Mouse (Mus musculus) hindbrain, embryonic 15.5 days (tissue): Measurements from ENCODE around the gene Kmt5a. TPM values are rescaled to one million over a fixed set of nuclear protein-coding genes. Genes with fewer than 3 reads are reported as not detected.
A peak's percentile ranks its signal among the peaks of the same experiment; 100 is the strongest.
"Not testable (repeated sequence)": the region's sequence is repeated elsewhere in the genome, so short reads cannot be mapped to it uniquely, and the experiment has no call there.

Experiments
- ATAC-seq: fragments of 200-750 bp; cut with Nextera tagmentation; 2 replicates; pipeline ENCODE4 v1.8.0; 2017; ENCODE audit warnings: low read depth, moderate number of reproducible peaks, moderate TSS enrichment; ENCODE audit not compliant: low FRiP score
- H3K27ac ChIP-seq: fragments of 300-500 bp; sonication (generic); replicated peaks from 2 replicates; pipeline ENCODE4 v1.5.1; 2015; ENCODE audit warnings: mild to moderate bottlenecking, inconsistent platforms
- H3K27me3 ChIP-seq: fragments of 300-500 bp; sonication (generic); 2 replicates; pipeline ENCODE4 v1.6.1; 2015; ENCODE audit warnings: control low read depth, inconsistent platforms
- H3K36me3 ChIP-seq: fragments of 300-500 bp; sonication (generic); 2 replicates; pipeline ENCODE4 v1.6.1; 2015; ENCODE audit warnings: control low read depth, inconsistent platforms
- H3K4me1 ChIP-seq: fragments of 300-500 bp; sonication (generic); replicated peaks from 2 replicates; pipeline ENCODE4 v1.6.1; 2015; ENCODE audit warnings: control low read depth, inconsistent platforms
- H3K4me2 ChIP-seq: fragments of 300-500 bp; sonication (generic); 2 replicates; pipeline ENCODE4 v1.6.1; 2015; ENCODE audit warnings: moderate library complexity, mild to moderate bottlenecking, inconsistent platforms
- H3K4me3 ChIP-seq: fragments of 300-500 bp; sonication (generic); 2 replicates; pipeline ENCODE4 v1.5.1; 2015; ENCODE audit warnings: mild to moderate bottlenecking, inconsistent platforms
- H3K9ac ChIP-seq: fragments of 300-500 bp; sonication (generic); 2 replicates; pipeline ENCODE4 v1.6.1; 2015; ENCODE audit warnings: inconsistent platforms
- H3K9me3 ChIP-seq: fragments of 300-500 bp; sonication (generic); 2 replicates; pipeline ENCODE4 v1.6.1; 2016; ENCODE audit warnings: control low read depth, inconsistent platforms
- WGBS: fragments of 180-500 bp; shearing (Covaris S2); methylation state at CpG from one replicate; pipeline ENCODE4 v1.1.7; 2015; 5-methylcytosine and 5-hydroxymethylcytosine counted together
- polyA plus RNA-seq: library from polyadenylated mRNA; unstranded; fragments of >200 nt; fragmentation: Nextera tagmentation; extraction: Ambion mirVana; gene quantifications from 2 replicates; pipeline ENCODE4 v1.2.1, GENCODE M21; 2015

Kmt5a gene
- polyA plus RNA-seq, 1 experiment from 2014 or later: 49.3 TPM

GRCm38 (mm10) chr5:124450051-124450450 lies 10.3 kb downstream of the Kmt5a start:
- Histone ChIP-seq H3K4me3 (no peak overlapping the region), H3K9me3 (no peaks in the 10 kb centered on the region), H3K27me3 (no peaks in the 10 kb centered on the region), H3K27ac (no peak overlapping the region), H3K4me2 (no peak overlapping the region), H3K4me1 (peaks cover 33% of the 10 kb centered on the region), H3K9ac (no peak overlapping the region), H3K36me3 (peaks cover 69% of the 10 kb centered on the region)
- WGBS: 81% methylated on average over 7 of the region's 7 CpGs
- no peak for ATAC-seq

- no peaks in the 10 kb centered on the region for H3K9me3 ChIP-seq
- H3K4me2 ChIP-seq: no peak overlapping the region
- H3K4me1 ChIP-seq: peaks cover 33% of the 10 kb centered on the region
- H3K4me3 ChIP-seq: no peak overlapping the region
- peaks cover 74% of the 10 kb centered on the region for H3K36me3 ChIP-seq
- 89% methylated on average over 16 of the region's 16 CpGs for WGBS
- no peak overlapping the region for H3K27ac ChIP-seq
- H3K27me3 ChIP-seq: no peaks in the 10 kb centered on the region
- ATAC-seq: no peak
- H3K9ac ChIP-seq: no peak overlapping the region
Measured at GRCm38 (mm10) chr5:124450641-124451340, 11.1 kb downstream of the Kmt5a start.

GRCm38 (mm10) chr5:124452494-124453228 lies 12.9 kb downstream of the Kmt5a start:
- Histone ChIP-seq H3K4me1 (peaks cover 17% of the 10 kb centered on the region; the same call in 1 of the 2 replicates), H3K4me3 (no peak overlapping the region), H3K27ac (peak overlapping the region; percentile 45), H3K9ac (no peak overlapping the region), H3K9me3 (no peaks in the 10 kb centered on the region), H3K27me3 (no peaks in the 10 kb centered on the region), H3K4me2 (no peak overlapping the region), H3K36me3 (peaks cover 86% of the 10 kb centered on the region)
- 84% methylated on average over 15 of the region's 15 CpGs for WGBS
- 0 out of 2 replicates have a peak, but pooled peaks have one; percentile 6 for ATAC-seq

- Histone ChIP-seq H3K36me3 (peaks cover 86% of the 10 kb centered on the region), H3K4me3 (no peak overlapping the region), H3K4me2 (no peak overlapping the region), H3K9ac (no peak overlapping the region), H3K4me1 (peaks cover 12% of the 10 kb centered on the region; the same call in 1 of the 2 replicates), H3K27me3 (no peaks in the 10 kb centered on the region), H3K27ac (peak overlapping the region; percentile 45), H3K9me3 (no peaks in the 10 kb centered on the region)
- 67% methylated on average over 13 of the region's 13 CpGs for WGBS
- ATAC-seq: 0 out of 2 replicates have a peak, but pooled peaks have one; percentile 27
Measured at GRCm38 (mm10) chr5:124453339-124454081, 13.8 kb downstream of the Kmt5a start.

GRCm38 (mm10) chr5:124454082-124454419 lies 14.3 kb downstream of the Kmt5a start:
- no peak for ATAC-seq
- Histone ChIP-seq H3K27me3 (no peaks in the 10 kb centered on the region), H3K9ac (no peak overlapping the region), H3K9me3 (no peaks in the 10 kb centered on the region), H3K36me3 (peaks cover 86% of the 10 kb centered on the region), H3K27ac (no peak overlapping the region), H3K4me2 (no peak overlapping the region), H3K4me3 (no peak overlapping the region), H3K4me1 (peaks cover 12% of the 10 kb centered on the region; the same call in 1 of the 2 replicates)
- 88% methylated on average over 1 of the region's 1 CpGs for WGBS

- Histone ChIP-seq H3K9ac (no peak overlapping the region), H3K27me3 (no peaks in the 10 kb centered on the region), H3K36me3 (peaks cover 87% of the 10 kb centered on the region), H3K4me1 (peaks cover 6% of the 10 kb centered on the region; the same call in 1 of the 2 replicates), H3K4me3 (no peak overlapping the region), H3K4me2 (no peak overlapping the region), H3K9me3 (no peaks in the 10 kb centered on the region), H3K27ac (no peak overlapping the region)
- 97% methylated on average over 6 of the region's 6 CpGs for WGBS
- no peak for ATAC-seq
Measured at GRCm38 (mm10) chr5:124456762-124457161, 17.0 kb downstream of the Kmt5a start.

GRCm38 (mm10) chr5:124460922-124461321 lies 21.2 kb downstream of the Kmt5a start:
- peaks cover 76% of the 10 kb centered on the region for H3K36me3 ChIP-seq
- H3K27me3 ChIP-seq, H3K27ac ChIP-seq, H3K4me2 ChIP-seq, H3K4me1 ChIP-seq, ATAC-seq, H3K9me3 ChIP-seq, H3K4me3 ChIP-seq, H3K9ac ChIP-seq: not testable (repeated sequence)
- 97% methylated on average over 14 of the region's 14 CpGs for WGBS

GRCm38 (mm10) chr5:124462297-124463025 lies 22.7 kb downstream of the Kmt5a start:
- Histone ChIP-seq H3K9ac (no peak overlapping the region), H3K27ac (no peak overlapping the region), H3K36me3 (peaks cover 65% of the 10 kb centered on the region), H3K4me2 (no peak overlapping the region), H3K4me3 (no peak overlapping the region), H3K4me1 (no peaks in the 10 kb centered on the region), H3K9me3 (no peaks in the 10 kb centered on the region), H3K27me3 (no peaks in the 10 kb centered on the region)
- ATAC-seq: no peak
- WGBS: 89% methylated on average over 8 of the region's 8 CpGs

GRCm38 (mm10) chr5:124463462-124463861 lies 23.7 kb downstream of the Kmt5a start:
- ATAC-seq: no peak
- Histone ChIP-seq H3K4me1 (no peaks in the 10 kb centered on the region), H3K27me3 (no peaks in the 10 kb centered on the region), H3K9ac (no peak overlapping the region), H3K9me3 (no peaks in the 10 kb centered on the region), H3K4me3 (no peak overlapping the region), H3K4me2 (no peak overlapping the region), H3K27ac (no peak overlapping the region), H3K36me3 (peaks cover 58% of the 10 kb centered on the region)
- 91% methylated on average over 5 of the region's 5 CpGs for WGBS

GRCm38 (mm10) chr5:124464905-124465304 lies 25.2 kb downstream of the Kmt5a start:
- ATAC-seq: no peak
- H3K27ac ChIP-seq: no peak overlapping the region
- peaks cover 54% of the 10 kb centered on the region for H3K36me3 ChIP-seq
- H3K27me3 ChIP-seq: no peaks in the 10 kb centered on the region
- no peak overlapping the region for H3K4me3 ChIP-seq
- no peaks in the 10 kb centered on the region for H3K4me1 ChIP-seq
- no peak overlapping the region for H3K4me2 ChIP-seq
- H3K9me3 ChIP-seq: no peaks in the 10 kb centered on the region
- H3K9ac ChIP-seq: no peak overlapping the region

GRCm38 (mm10) chr5:124467766-124468165 lies 28.0 kb downstream of the Kmt5a start:
- peaks cover 30% of the 10 kb centered on the region for H3K36me3 ChIP-seq
- no peaks in the 10 kb centered on the region for H3K4me1 ChIP-seq
- WGBS: 94% methylated on average over 1 of the region's 1 CpGs
- no peaks in the 10 kb centered on the region for H3K27me3 ChIP-seq
- no peak overlapping the region for H3K27ac ChIP-seq
- H3K4me3 ChIP-seq: no peak overlapping the region
- no peak for ATAC-seq
- no peak overlapping the region for H3K9ac ChIP-seq
- H3K9me3 ChIP-seq: no peaks in the 10 kb centered on the region
- H3K4me2 ChIP-seq: no peak overlapping the region
